Mouse (Mus musculus) erythroid progenitor cell, adult 5-6 weeks (primary cell): ENCODE measurements around the gene Arap2. TPM values are rescaled to one million over a fixed set of nuclear protein-coding genes. Genes with fewer than 3 reads are reported as not detected.

Experiments used
- ATAC-seq: replicated peaks from 2 replicates; pipeline ENCODE4 v1.8.0; 2016; ENCODE audit warnings: moderate number of reproducible peaks, mild to moderate bottlenecking, moderate TSS enrichment, inconsistent platforms; ENCODE audit not compliant: poor library complexity, low FRiP score, severe bottlenecking
- total RNA-seq, 2 experiments: library from RNA; stranded (forward) in 1 of 2; stranded (reverse) in 1 of 2; fragments of 150-400 nt in 1 of 2; fragments of 186-747, 209-891 nt in 1 of 2; gene quantifications; 2 replicates each; pipeline versions ENCODE4 v1.2.3 to v1.2.4; 2015 to 2017; ENCODE audit warnings: low replicate concordance in 2 of 2

Arap2 gene
- total RNA-seq, 2 experiments from 2014 or later, result 7.6 to 8.0 TPM

DNA sequence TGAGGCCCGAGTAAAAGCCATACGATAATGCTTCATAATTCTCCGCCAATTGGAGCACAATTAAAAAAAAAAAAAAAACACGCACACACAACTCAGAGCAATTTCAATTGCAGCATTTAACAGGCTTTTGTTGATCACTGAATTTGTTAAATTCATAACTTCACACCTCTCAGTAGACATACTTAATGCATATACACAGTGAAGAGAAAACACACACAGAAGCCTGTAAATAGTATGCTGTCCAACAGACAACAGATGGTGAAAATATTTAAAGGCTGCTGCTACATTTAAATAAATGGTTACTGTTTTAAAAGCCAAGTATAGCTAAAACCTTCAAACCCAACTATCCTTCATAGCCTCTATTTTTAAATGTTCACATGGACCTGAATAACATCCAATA is 123.6 kb downstream of the Arap2 start:
- no peak for ATAC-seq

DNA sequence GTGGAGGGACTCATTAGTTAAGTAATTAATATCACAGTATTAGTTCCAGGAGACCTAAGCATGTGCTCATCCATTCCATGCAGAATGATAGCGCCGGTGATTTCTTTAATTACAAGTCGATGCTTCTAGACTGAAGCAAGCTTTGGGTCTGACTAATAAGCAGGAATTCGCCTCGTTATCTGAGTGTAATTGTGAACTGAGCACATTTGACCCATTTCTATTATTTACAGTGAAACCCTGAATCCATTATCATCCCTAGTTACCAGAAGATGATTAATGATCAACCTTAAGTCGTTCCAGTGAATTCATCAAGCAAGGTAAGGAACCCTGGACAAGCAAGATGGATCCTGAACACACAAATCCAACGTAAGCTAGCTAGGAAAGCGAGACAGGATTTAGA is 125.5 kb downstream of the Arap2 start:
- ATAC-seq, result no peak

DNA sequence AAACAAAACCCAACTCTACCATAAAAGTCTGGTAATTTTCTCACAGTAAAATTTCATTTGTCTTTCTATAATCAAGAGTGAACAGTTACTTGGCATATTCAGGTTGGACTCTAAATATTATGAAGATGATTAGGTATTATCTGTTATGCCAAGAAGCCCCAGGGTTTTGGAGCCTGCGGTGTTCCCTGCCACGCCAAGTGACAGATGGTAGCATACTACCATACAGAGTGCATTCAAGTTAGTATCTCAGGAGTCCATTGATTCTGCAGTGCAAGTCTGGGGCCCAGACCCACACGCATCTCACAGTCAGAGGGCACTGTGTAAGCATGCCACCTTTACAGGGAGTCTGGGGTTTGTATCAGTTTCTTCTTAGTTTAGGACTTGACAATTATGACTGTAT is 129.6 kb downstream of the Arap2 start:
- ATAC-seq, result no peak

DNA sequence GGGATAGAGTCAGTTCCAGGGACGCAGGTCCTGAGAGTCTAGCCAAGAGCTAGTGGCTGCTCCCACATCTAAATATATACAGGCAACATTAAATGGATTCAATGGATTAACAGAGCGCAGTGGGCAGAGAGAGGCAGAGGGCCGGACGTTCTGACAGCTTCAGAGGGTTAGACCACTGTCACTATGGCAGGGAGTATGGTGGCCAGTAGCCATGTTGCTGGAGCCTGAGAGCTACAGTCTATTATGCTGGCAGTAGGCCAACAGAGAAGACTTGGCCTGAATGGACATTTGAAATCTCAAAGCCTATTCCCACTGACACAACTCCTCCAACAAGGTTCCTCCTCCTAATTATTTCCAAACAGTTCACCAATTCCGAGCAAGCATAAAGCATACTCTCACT is 137.1 kb downstream of the Arap2 start:
- ATAC-seq, result no peak

DNA sequence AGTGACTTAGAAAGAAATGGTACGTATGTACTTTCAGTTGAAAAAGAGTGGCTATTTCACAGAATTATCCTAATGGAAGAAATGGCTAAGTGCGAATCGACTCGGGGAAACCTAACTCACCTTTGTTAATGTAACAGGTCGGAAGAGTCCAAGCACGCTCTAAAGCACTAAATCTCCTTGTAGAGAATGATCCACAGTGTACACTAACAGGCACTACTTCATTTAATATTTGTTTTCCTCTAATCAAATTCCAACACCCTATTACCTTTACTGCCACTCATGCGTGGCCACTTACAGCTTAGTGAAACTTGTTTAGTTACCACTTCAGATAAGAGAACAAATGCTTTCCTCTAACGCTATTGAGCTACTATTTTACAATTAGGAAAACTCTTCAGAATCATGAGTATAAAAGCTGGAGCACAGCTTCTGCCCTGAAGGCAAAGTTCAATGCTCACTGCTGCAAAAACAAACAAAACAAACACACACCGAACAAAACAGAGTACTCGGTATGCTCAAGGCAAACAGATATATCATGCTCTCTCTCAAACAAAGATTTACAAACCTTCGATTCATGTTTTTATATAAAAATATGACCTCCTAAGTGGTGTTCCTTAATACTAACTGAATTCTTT is 143.0 kb downstream of the Arap2 start:
- ATAC-seq, result no peak

DNA sequence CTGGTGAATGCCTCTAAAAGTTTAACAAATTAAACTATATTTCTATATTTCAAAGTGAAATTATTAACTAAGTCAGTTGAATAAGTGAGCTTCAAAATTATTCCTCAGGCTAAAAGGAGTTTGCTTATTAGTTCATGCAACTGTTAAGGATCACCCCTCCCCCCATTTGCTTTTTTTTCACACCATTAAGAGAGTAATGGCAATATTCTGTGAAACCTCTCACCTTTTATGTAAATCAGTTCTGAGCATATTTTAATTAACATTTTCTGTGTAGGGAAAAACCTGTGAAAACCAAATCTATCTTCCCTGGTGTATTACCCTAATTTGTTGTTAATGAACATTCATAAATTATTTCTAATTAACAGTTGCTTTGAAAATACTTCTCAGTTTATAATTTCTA is 147.7 kb downstream of the Arap2 start:
- ATAC-seq, result no peak

DNA sequence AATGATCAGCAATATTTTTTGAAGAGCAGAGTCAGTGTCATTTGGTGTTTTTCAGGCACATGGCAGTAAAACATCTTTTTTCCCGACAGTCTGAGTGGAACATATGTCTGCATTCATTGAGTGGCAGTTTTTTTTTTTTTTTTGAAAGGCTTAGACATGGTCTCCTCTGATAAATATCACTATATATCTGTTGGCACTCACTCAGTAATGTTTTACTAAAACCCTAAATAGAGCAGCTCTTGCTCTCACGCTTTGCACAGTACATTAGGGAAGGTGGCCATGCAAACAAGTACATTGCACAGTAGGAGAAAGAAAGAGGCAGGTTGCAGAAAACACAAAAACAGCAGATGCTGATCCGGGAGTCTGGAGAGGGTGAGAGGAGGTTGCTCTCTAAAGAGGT is 154.0 kb downstream of the Arap2 start:
- no peak for ATAC-seq

DNA sequence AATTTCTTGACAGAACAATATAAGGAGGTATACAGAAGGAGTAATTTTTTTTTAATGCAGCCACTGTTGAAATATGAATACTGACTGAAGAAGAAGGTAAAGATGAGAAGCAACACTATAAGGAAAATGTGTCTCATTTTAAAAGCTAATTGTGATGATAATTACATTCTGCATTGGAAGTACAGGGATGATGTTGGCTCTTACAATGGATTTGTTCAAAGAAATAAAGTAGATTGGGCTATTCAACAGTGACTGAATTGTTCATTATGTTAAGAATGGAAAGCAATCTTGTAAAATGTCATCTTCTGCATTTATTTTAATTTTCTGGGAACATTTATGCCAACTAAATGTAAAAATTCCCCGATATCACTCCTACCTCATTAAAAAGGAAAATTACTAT is 178.6 kb downstream of the Arap2 start:
- no peak for ATAC-seq

DNA sequence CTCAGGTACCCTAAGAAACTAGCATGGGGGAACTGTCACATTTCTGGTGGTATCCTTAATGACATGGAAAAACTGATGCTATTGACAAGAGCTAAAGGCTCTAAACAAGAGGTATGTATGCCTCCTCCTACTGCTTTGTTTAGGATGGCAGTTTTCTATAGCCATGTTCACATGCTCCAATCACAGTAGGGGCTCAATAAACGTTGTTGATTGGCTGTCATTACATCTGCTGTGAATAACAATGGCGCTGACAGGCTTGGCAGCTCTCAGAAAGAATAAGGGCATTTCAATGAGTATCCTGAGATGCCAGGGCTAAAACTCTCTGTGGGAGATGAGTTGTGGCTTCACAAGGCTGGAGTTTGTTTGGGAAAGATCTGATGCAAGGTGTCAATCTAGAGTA is 183.3 kb downstream of the Arap2 start:
- no peak for ATAC-seq

DNA sequence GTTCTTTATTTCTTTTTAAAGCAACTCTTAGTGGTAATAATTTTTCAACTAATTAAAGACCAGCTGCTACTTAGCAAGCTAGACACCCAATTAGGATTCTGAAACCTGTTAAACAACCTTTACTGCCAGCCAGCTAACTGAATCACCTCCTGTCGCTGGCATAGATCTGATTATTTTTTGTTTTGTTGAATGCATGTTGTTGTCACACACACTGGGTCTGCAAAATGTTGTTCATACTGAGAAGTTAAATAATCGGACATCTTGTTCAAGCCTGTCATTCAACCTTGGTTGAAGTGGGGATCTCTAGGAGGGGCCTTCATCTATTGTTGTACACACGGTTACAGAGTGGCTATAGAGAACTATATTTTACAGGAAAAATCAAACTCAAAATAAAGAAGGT is 184.3 kb downstream of the Arap2 start:
- ATAC-seq, result no peak

DNA sequence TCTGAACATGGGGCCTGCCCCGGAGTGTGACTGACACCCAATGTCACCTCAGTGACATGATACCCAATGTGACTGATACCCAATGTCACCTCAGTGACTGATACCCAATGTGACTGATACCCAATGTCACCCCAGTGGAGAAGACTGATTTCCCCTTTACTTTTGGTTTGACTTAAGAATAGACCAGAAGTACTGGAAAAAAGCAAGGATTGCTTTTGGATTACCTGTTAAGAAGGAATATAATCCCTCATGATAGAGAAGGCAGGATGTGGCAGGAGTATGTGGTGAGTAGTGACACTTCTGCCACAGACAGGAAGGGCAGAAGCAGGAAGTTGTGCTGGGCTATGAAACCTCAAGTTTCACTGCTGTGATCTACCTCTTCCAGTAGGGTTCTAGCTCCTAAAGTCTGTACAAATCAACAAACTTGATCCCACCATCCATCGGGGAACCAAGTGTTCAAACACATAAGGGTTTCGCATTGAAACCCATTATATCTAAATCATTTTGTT is 191.6 kb downstream of the Arap2 start:
- no peak for ATAC-seq

Other genes with a start within 250 kb of the Arap2 start
- gene Dthd1, start 47.7 kb upstream of the Arap2 start, total RNA-seq (2015; ENCODE audit: low replicate concordance), result not detected in 2 replicates
- gene Dthd1, start 47.7 kb upstream of the Arap2 start, total RNA-seq (2017; ENCODE audit: low replicate concordance), result not detected in 2 replicates